Mouse (Mus musculus) retina, adult 2 months (tissue): ENCODE data around the gene Speer3.
"Not testable (repeated sequence)": the region's sequence is repeated elsewhere in the genome, so short reads cannot be mapped to it uniquely, and the experiment has no call there.

Source experiments
- DNase-seq: peaks from one replicate; pipeline ENCODE4 v3.0.0-alpha.2; 2012; ENCODE audit warnings: low read depth, low spot score

Gene Speer3

DNA sequence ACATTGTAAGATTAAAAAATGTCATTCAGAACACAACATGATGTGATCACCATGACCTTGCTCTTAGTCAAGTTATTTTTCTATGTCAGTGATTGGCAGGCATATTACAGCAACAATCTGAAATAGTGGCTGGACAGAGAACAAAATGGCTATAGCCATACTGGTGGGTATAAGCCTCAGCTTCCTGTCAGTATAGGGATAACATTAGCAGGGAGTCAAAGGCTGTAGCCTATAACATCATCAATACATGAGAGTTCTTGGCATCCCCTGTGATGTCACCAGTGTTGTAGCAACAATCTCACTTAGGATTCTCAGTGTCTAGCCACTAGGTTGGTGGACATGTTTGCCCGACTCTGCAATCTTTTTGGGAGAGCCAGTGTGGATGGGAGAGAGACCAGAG is at the start of gene Speer3:
TSS of gene Speer3 (plus strand) at position 301 of the 400 bp plus-strand sequence.
- DNase-seq: no peak

DNA sequence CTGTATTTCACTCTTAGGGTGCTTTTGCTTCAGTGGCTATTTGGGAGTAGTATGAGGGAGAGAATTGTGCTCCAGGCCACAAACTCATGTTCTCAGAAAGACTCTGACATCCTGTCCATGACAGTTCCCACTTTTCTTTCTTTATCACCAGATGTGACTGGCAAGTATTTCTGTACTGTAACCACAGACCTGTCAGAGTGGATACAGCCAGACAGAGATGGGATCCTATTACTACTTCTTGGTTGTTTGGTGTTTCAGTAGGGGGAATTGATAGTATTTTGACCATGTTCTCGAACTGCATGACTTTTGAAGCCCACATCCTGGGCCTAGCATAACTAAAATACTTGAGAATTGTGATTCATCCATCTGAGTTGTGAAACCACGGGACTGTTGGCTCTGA is 19.1 kb downstream of the Speer3 start:
- DNase-seq: not testable (repeated sequence)

GRCm38 (mm10) chr5:13825108-13825507 is 33.7 kb downstream of the Speer3 start:
- DNase-seq: no peak

GRCm38 (mm10) chr5:13826708-13827107 is 35.3 kb downstream of the Speer3 start:
- no peak for DNase-seq

GRCm38 (mm10) chr5:13844317-13844716 is 52.9 kb downstream of the Speer3 start:
- DNase-seq: no peak
